12 mouse cellular contexts compared by ENCODE assay signal in the genomic region with DNA sequence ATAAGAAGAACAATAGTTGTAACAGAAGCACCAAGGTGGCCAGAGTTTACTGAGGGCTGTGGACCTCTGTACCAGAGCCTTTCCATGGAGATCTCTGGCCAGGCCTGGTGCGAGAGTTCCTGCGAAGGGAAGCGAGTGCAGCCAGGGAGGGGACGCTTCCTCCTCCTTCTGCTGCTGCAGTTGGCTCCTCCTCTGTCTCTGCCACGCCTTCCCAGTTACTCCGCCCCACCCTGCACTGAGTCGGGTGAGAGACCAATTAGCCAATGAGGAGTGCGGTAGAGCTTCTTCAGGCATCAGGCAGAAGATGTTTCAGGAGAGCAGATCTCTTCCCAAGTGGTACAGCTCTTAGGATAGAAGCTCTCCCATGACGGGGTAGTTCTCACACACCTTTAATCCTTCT.
A peak's percentile ranks its signal among the peaks of the same experiment; 100 is the strongest.
DNase-seq lines count a peak whose midpoint lies in the region; ATAC-seq and TF ChIP-seq lines count a peak whose summit lies in the region.
"Had no signal": no experiment of that assay in that cellular context is flagged by ENCODE, and none has a peak within 500 bp of the region (broad histone marks: within the 10 kb centered on the region; RNA-seq: fewer than 3 reads in every experiment).

No protein-coding gene starts in this region.

- H3K4me3 ChIP-seq in forebrain, embryonic 10.5 days, result no peak overlapping the region
- no peak overlapping the region for H3K4me3 ChIP-seq in forebrain, embryonic 14.5 days (ENCODE audit: low read depth, low read length)
- H3K4me3 ChIP-seq in limb, embryonic 11.5 days (ENCODE audit: low read depth, low read length), result no peak overlapping the region
- no peak overlapping the region for H3K4me3 ChIP-seq in limb, embryonic 10.5 days
- H3K4me3 ChIP-seq in liver, postnatal 0 days (ENCODE audit: low read depth, low read length), result no peak overlapping the region

- H3K9me3 ChIP-seq in forebrain, embryonic 10.5 days, result no peaks in the 10 kb centered on the region
- H3K9me3 ChIP-seq in forebrain, embryonic 14.5 days (replicated peaks; ENCODE audit: control insufficient read depth, low read length), result no peaks in the 10 kb centered on the region
- no peaks in the 10 kb centered on the region for H3K9me3 ChIP-seq in limb, embryonic 11.5 days (ENCODE audit: control insufficient read depth, low read length)
- H3K9me3 ChIP-seq in limb, embryonic 10.5 days (replicated peaks), result no peaks in the 10 kb centered on the region
- H3K9me3 ChIP-seq in liver, postnatal 0 days (ENCODE audit: low read length), result no peaks in the 10 kb centered on the region

- whole genome bisulfite sequencing in forebrain, embryonic 10.5 days, result 45% methylated on average over 9 of the region's 9 CpGs
- WGBS in forebrain, embryonic 14.5 days, result 39% methylated on average over 9 of the region's 9 CpGs
- 26% methylated on average over 9 of the region's 9 CpGs for WGBS in limb, embryonic 11.5 days
- 32% methylated on average over 9 of the region's 9 CpGs for WGBS in limb, embryonic 10.5 days
- 28% methylated on average over 9 of the region's 9 CpGs for WGBS in liver, postnatal 0 days (ENCODE audit: insufficient replicate concordance)

- DNase-seq in forebrain, embryonic 10.5 days (ENCODE audit: extremely low spot score, low spot score), result peak; percentile 16
- DNase-seq in forebrain, embryonic 14.5 days (ENCODE audit: low spot score), result no peak
- peak; percentile 26 for DNase-seq in limb, embryonic 11.5 days (ENCODE audit: low spot score)
- no peak for DNase-seq in limb, embryonic 10.5 days (ENCODE audit: low spot score)
- peak; percentile 71 for DNase-seq in R1 (ENCODE audit: low read depth, low spot score)
- peak; percentile 13 for DNase-seq in liver, postnatal 0 days
- no peak for DNase-seq in urinary bladder, postnatal 4 days (ENCODE audit: low spot score in 2 of 2)
- no peak for DNase-seq in thymus, postnatal 0 days (ENCODE audit: low spot score)
- DNase-seq: adrenal gland, postnatal 14 days; right cerebral cortex, postnatal 4 days; thymus, postnatal 36 days had no signal

- TF ChIP-seq EP300 in liver, postnatal 0 days (IDR thresholded peaks at IDR 0.05; ENCODE audit: low read depth), result no peak

- H3K27me3 ChIP-seq in forebrain, embryonic 10.5 days (ENCODE audit: poor library complexity, severe bottlenecking), result no peaks in the 10 kb centered on the region
- no peaks in the 10 kb centered on the region for H3K27me3 ChIP-seq in forebrain, embryonic 14.5 days (replicated peaks; ENCODE audit: control insufficient read depth, insufficient read depth, low read length)
- H3K27me3 ChIP-seq in limb, embryonic 11.5 days (ENCODE audit: control insufficient read depth, insufficient read depth, low read length), result no peaks in the 10 kb centered on the region
- H3K27me3 ChIP-seq in limb, embryonic 10.5 days (ENCODE audit: low read depth, poor library complexity, severe bottlenecking), result no peaks in the 10 kb centered on the region
- no peaks in the 10 kb centered on the region for H3K27me3 ChIP-seq in liver, postnatal 0 days (ENCODE audit: insufficient read depth, low read length)

- no peak overlapping the region for H3K9ac ChIP-seq in forebrain, embryonic 14.5 days (ENCODE audit: low read length)
- no peak overlapping the region for H3K9ac ChIP-seq in limb, embryonic 11.5 days (ENCODE audit: low read length)
- no peak overlapping the region for H3K9ac ChIP-seq in liver, postnatal 0 days (replicated peaks)

- no peaks in the 10 kb centered on the region for H3K4me1 ChIP-seq in forebrain, embryonic 10.5 days
- H3K4me1 ChIP-seq in forebrain, embryonic 14.5 days (ENCODE audit: control insufficient read depth, insufficient read depth, low read length), result peaks cover 3% of the 10 kb centered on the region; the same call in 1 of the 2 replicates
- no peaks in the 10 kb centered on the region for H3K4me1 ChIP-seq in limb, embryonic 11.5 days (ENCODE audit: control insufficient read depth, insufficient read depth, low read length)
- no peaks in the 10 kb centered on the region for H3K4me1 ChIP-seq in limb, embryonic 10.5 days
- H3K4me1 ChIP-seq in liver, postnatal 0 days (ENCODE audit: insufficient read depth), result no peaks in the 10 kb centered on the region

- H3K4me2 ChIP-seq in forebrain, embryonic 14.5 days (ENCODE audit: low read length), result no peak overlapping the region
- H3K4me2 ChIP-seq in limb, embryonic 11.5 days (ENCODE audit: low read depth, severe bottlenecking), result no peak overlapping the region
- no peak overlapping the region for H3K4me2 ChIP-seq in liver, postnatal 0 days (ENCODE audit: low read depth, low read length)

- ATAC-seq in forebrain, embryonic 14.5 days, result no peak
- ATAC-seq in limb, embryonic 11.5 days (ENCODE audit: insufficient number of reproducible peaks, low FRiP score, low TSS enrichment, low read depth), result no peak
- no peak for ATAC-seq in liver, postnatal 0 days
- ATAC-seq: hindbrain, embryonic 16.5 days had no signal

- H3K36me3 ChIP-seq in forebrain, embryonic 10.5 days (replicated peaks), result no peaks in the 10 kb centered on the region
- no peaks in the 10 kb centered on the region for H3K36me3 ChIP-seq in forebrain, embryonic 14.5 days (ENCODE audit: control insufficient read depth, insufficient read depth, low read length)
- no peaks in the 10 kb centered on the region for H3K36me3 ChIP-seq in limb, embryonic 11.5 days (ENCODE audit: control insufficient read depth, insufficient read depth, low read length)
- H3K36me3 ChIP-seq in limb, embryonic 10.5 days, result no peaks in the 10 kb centered on the region
- no peaks in the 10 kb centered on the region for H3K36me3 ChIP-seq in liver, postnatal 0 days (replicated peaks; ENCODE audit: insufficient read depth, low read length)

- TF ChIP-seq CTCF in liver, postnatal 0 days (IDR thresholded peaks at IDR 0.05; ENCODE audit: low read depth), result no peak

- no peak overlapping the region for H3K27ac ChIP-seq in forebrain, embryonic 10.5 days
- no peak overlapping the region for H3K27ac ChIP-seq in forebrain, embryonic 14.5 days (ENCODE audit: low read depth, low read length)
- H3K27ac ChIP-seq in limb, embryonic 11.5 days (replicated peaks; ENCODE audit: low read depth, low read length), result no peak overlapping the region
- no peak overlapping the region for H3K27ac ChIP-seq in limb, embryonic 10.5 days
- H3K27ac ChIP-seq in liver, postnatal 0 days (ENCODE audit: low read depth), result no peak overlapping the region

Comparison
In these comparisons a context has a peak if more than half of its experiments do, and no peak if none do; other contexts are left out.
1. DNase-seq: peak in forebrain, embryonic 10.5 days (single experiment), limb, embryonic 11.5 days (single experiment), R1 (single experiment) and liver, postnatal 0 days (single experiment); none in forebrain, embryonic 14.5 days (single experiment), limb, embryonic 10.5 days (single experiment), urinary bladder, postnatal 4 days (0 of 2) and thymus, postnatal 0 days (single experiment).